Mouse (Mus musculus): Measurements from ENCODE around the gene Kcnj15.

GRCm38 (mm10) chr16:95243401-95243800 lies 14.0 kb upstream of the Kcnj15 start:
- no peak for TF ChIP-seq CTCF (IDR thresholded peaks at IDR 0.05; ENCODE audit: control insufficient read depth, insufficient read depth, low read length)
- no peak for TF ChIP-seq POLR2A (IDR thresholded peaks at IDR 0.05; ENCODE audit: borderline replicate concordance, control insufficient read depth, low read depth, low read length)

Measured in bone marrow, adult 2 months (tissue).